Mouse (Mus musculus): ENCODE data around the gene Hipk4.

The Hipk4 gene

DNA sequence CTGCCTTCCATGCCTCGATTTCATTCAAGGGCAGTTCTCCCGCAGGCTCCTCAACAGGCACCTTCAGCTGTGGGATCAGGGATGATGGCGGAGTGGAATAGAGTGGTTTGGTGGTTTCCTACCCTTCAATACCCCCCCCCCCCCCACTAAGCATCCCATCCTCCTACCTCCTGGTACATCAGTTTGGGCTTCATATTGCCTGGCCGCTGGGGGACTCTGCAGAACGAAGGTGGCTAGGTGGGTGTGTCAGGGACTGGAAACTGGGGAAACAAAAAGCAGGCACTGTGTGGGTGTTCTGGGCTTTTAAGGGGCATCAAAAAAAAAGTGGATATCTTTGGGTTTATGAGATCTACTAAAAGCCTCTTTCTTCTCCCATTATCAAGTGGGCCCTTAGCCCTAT is 18.9 kb downstream of the Hipk4 start:
- DNase-seq = no peak

- peak; percentile 86 for DNase-seq
Measured at GRCm38 (mm10) chr7:27542392-27543033, 19.4 kb downstream of the Hipk4 start.

DNA sequence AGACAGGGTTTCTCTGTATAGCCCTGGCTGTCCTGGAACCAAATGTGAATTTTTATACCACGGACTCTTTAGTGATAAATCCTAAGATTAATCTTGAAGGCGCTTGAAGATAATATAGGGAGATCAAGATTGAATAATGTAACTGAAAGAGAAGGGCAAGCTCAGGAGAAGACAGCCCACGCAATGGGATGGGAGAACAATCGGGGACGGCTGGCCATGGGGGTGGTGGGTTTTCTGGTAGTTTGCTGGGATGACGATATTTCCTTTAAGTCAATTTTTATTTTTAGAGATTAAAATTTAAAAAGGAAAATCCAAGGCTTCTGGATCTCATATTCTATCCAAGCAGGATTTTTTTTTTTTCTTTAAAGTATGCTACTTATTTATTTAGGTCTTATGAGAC is 20.0 kb downstream of the Hipk4 start:
- DNase-seq = no peak

DNA sequence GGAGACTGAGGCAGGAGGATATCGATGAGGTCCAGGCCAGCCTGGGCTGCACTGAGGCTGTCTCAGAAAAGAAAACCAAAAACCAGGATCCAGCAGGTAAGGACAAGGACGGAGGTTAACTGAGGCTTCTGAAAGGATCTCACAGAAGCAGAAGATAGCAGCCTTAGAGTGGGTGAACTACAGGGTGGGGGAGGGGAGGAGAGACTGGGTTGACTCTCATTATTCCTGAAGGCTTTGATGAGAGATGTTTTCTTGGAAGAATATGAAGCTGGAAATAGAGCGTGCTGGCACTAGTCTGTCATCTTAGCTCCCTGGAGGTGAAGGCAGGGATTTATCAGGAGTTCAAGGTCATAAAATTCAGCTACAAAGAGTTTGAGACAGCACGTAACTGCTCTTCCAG is 20.8 kb downstream of the Hipk4 start:
- DNase-seq = no peak

GRCm38 (mm10) chr7:27544675-27545370 is 21.8 kb downstream of the Hipk4 start:
- no peak for DNase-seq

DNA sequence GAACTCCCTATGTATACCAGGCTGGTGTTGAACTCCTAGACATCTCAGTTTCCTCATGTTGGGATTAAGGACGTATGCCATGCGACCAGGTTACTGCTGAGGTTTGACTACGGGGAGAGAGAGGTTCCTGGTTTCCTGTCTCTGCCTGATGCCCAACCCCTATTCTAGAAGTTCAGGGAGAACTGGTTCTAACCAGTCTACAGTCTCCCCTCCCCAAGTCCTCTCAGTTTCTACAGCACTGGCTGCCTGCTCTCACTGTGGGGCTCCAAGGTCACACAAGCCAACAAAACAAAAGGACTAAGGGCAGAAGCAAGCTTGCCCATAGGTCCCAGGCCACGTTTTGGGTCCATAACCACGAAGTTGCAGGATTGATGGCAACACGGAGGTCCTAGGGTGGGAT is 26.5 kb downstream of the Hipk4 start:
- DNase-seq = no peak

DNA sequence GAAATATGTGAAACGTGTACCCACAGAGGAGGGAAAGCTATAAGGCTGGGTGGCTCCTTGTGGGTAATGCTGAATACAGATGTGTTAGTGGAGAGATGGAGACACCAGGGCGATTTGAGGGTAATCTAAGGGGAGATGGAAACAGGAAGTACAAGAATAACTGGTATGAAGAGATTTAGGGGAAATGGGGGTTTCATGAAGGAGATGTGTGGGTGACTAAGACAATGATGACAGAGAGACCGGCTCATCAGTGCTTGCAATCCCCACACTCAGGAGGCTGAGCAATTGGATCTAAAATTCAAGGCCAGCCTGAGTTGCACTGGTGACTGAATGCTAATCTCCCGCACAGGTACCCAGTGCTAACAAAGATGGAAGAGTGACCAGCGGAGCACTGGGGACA is 29.0 kb downstream of the Hipk4 start:
- DNase-seq = no peak

GRCm38 (mm10) chr7:27552931-27553513 is 30.0 kb downstream of the Hipk4 start, which contains the start of the genes Pld3 and 2310022A10Rik:
Gene Pld3, minus strand, starts transcription at chr7:27553218.
Gene 2310022A10Rik, plus strand, starts transcription at chr7:27553233.
- peak; percentile 92 for DNase-seq

DNA sequence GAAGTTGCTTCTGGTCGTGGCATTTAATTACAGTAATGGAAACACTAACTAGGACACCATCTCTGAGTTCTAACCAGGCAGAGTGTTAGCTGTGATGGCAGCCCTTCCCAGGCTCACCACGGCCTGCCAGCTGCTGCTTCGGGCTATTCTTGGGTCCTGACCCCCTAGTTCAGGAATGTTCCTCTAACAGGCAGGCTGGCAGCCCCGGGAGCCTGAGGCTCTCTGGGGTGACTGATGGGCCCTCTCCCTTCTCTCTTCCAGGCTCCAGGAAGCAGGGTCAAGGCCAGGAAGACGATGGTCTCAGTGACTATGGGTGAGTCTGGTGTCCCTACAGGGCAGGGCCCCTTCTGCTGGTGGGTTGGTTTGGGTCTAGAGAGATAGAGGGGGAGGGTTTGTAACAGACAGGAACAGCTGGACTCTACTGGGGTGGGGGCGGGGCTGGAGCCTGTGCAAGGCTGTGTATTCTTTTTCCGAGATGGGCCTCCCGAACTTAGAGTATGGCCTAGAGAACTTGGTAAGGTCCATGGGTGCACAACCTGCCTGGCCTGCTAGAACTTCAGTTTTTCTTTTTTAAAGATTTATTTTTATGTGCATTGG is 37.3 kb downstream of the Hipk4 start:
- DNase-seq = no peak

- no peak for DNase-seq
Measured at GRCm38 (mm10) chr7:27560978-27561377, 37.9 kb downstream of the Hipk4 start.

- DNase-seq = no peak
Measured at GRCm38 (mm10) chr7:27569580-27570224, 46.6 kb downstream of the Hipk4 start.

GRCm38 (mm10) chr7:27572133-27572532 is 49.1 kb downstream of the Hipk4 start:
- DNase-seq = no peak

GRCm38 (mm10) chr7:27574124-27574880 is 51.2 kb downstream of the Hipk4 start:
- DNase-seq = no peak

DNA sequence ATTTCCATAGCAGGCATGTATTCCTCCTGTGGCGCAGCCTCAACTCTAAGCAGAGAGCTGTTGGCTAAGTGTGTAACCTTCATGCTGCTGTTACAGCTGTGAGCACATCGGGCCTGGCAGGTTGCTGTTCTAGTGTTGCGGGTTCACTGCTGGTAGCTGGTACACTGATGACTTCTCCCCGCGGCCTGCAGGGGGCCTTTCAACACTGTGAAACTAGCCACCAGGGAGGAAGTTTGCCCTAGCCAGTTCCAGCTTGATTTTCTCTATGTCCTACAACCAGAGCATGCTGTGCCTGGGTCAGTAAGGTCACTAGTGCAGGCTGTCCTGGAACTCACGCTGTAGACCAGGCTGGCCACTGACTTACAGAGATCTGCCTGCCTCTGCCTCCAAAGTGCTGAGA is 53.8 kb downstream of the Hipk4 start:
- DNase-seq = peak; percentile 32

GRCm38 (mm10) chr7:27577589-27577988 is 54.5 kb downstream of the Hipk4 start:
- DNase-seq = no peak

GRCm38 (mm10) chr7:27578465-27578864 is 55.4 kb downstream of the Hipk4 start:
- DNase-seq = no peak

DNA sequence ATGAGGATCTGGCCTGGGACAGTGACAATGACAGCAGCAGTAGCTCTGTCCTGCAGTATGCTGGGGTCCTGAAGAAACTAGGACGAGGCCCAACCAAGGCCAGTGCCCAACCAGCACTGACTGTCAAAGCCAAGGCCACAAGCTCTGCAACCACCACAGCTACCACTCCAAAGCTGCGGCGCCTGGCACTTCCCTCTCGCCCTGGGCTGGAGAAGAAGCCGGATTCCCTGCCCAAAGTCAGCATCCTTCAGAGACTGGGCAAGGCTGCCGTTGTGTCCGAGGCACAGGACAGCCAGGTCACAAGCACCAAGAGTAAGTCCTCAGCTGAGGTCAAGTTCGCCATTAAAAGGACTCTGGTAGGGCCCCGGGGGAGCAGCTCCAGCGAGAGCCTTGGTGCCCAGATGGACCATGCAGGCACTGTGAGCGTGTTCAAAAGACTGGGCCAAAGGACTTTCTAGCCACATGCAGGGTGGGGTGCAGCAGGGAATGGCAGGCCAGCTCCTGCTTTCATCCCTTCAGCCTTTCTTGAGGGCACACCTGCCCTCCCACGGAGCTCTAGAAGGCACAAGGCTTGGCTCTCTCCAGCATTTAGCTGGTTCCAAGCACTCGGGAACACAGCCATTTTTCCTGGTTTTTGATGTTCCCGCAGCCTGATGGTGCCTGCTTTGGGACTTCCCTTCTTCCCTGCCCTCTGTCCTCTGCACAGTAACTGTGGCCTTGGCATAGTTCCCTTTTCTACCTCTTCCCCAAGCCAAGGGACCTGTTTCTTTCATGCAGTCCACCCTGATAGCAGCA is 57.5 kb downstream of the Hipk4 start:
- DNase-seq = no peak

All from right cerebral cortex, postnatal 4 days (tissue).